Comparison of ENCODE assay signal across 13 mouse cellular contexts in the genomic region with DNA sequence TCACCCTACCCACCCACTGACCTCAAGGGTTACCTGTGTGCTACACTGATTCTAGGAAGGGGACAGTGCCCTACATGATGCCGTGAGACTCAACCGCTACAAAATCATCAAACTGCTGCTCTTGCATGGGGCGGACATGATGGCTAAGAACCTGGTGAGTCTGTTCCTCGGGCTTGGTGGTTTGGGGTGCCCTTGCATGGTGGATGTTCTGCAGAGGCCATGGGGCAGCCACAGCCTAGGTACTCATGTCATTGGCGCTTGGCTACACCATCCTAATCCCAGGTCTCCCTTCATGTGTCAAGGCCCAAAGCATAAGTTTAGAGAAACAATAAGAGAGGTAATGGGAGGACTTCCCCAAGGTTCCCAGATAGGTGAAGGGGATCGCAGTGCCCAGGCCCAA. TPM values are rescaled to one million over a fixed set of nuclear protein-coding genes. Genes with fewer than 3 reads are reported as not detected.
"Had no signal": no experiment of that assay in that cellular context is flagged by ENCODE, and none has a peak within 500 bp of the region (broad histone marks: within the 10 kb centered on the region; RNA-seq: fewer than 3 reads in every experiment).

No protein-coding gene starts in this region.

- DNase-seq: retina, postnatal 1 day; right cerebral cortex, adult 18-20 months; right cerebral cortex, postnatal 14 days; right cerebral cortex, postnatal 25 days; right cerebral cortex, postnatal 4 days; spleen, adult 18-20 months; thymus, adult 18-20 months; thymus, adult 2 months; thymus, postnatal 14 days; thymus, postnatal 25 days; thymus, postnatal 36 days; thymus, postnatal 4 days had no signal

RNA-seq across cellular contexts. Expression of a gene that starts 1.4 kb away (rescaled TPM):
- total RNA-seq: neutrophil, adult 5-6 weeks had no signal

RNA-seq across cellular contexts. Expression of a gene that starts 8.1 kb away (rescaled TPM):
- total RNA-seq: neutrophil, adult 5-6 weeks had no signal

RNA-seq across cellular contexts. Expression of a gene that starts 8.2 kb away (rescaled TPM):
- total RNA-seq: neutrophil, adult 5-6 weeks had no signal

RNA-seq across cellular contexts. Expression of a gene that starts 42.2 kb away (rescaled TPM):
- total RNA-seq: neutrophil, adult 5-6 weeks had no signal
